Mouse (Mus musculus): ENCODE data around the gene Rubcnl. TPM values are rescaled to one million over a fixed set of nuclear protein-coding genes. Genes with fewer than 3 reads are reported as not detected.

Gene Rubcnl
- total RNA-seq (2012; rRNA removed) (0.04 and 0.13 TPM in 2 replicates), polyA plus RNA-seq (2012; ENCODE audit: insufficient read depth in 1 of 2, insufficient read length in 2 of 2, low read depth in 1 of 2, low replicate concordance in 2 of 2, missing spikeins in 1 of 2) (under 1 TPM in 1 of 2 experiments, not detected in 1; 0.06 TPM)

DNA sequence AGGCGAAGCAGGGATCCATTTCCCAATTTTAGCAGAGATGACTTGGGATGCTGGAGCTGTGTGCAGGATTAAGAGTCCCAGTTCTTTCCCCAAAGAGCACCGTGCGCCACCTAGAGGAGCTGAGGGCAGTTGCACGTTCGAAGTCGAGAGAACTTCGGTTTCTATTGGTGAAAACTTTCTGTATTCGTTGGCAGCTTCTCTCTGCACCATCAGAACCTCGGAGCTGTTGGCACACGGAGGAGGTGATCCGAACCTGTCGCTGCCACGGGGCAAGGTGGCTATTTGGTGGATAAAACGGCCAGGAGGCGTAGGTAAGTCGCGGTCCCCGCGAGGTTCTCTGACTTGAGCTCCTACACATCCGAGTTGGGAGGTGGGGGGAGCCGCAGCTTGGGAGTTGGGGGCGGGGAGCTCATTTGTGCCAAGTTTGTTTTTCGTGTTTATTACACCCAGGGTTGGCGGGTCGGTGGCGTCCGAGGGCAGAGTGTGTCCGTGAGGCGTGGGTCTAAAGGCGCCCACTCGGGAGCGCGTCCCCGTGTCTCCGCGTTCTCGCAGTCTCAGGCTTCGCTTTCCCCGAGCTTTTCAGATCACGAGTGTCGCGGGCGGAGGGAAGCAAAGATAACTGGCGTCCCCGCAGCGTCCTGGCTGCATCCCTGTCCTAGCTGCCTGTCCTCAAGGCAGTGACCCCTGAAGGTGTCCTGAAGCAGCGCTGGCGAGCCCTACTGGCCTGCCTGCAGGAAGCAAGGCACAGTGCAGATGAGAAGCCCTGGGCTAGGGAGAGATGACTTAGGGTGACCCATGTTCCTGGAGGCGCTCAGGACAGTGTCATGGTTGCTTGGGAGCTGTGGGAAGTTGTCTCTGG lies at the start of gene Rubcnl:
TSS of gene Rubcnl (plus strand) at position 172 of the 859 bp plus-strand sequence.
- Histone ChIP-seq H3K27ac (ENCODE audit: control insufficient read depth, low read depth, low read length) (no peak within 1 kb of the TSS), H3K9ac (ENCODE audit: control insufficient read depth, low read depth, low read length, poor library complexity, severe bottlenecking) (peak within 1 kb of the TSS; percentile 32), H3K9me3 (replicated peaks; ENCODE audit: insufficient read depth, low read length) (no peaks in the 10 kb centered on the region), H3K27me3 (ENCODE audit: control insufficient read depth in 1 of 2, insufficient read depth in 2 of 2, low read length in 2 of 2) (no peaks in the 10 kb centered on the region; a peak in 1 of 4 replicates), H3K4me1 (ENCODE audit: control insufficient read depth in 1 of 2, insufficient read depth in 2 of 2, low read length in 2 of 2) (peaks cover 0 to 10% of the 10 kb centered on the region in 2 experiments; a peak in 3 of 4 replicates), H3K36me3 (ENCODE audit: control insufficient read depth in 1 of 2, insufficient read depth in 2 of 2, low read length in 2 of 2) (no peaks in the 10 kb centered on the region; a peak in 1 of 4 replicates), H3K4me3 (ENCODE audit: control insufficient read depth in 1 of 2, insufficient read depth in 1 of 2, low read depth in 2 of 2, low read length in 2 of 2) (peak within 1 kb of the TSS; percentile 64 to 87), H3K79me2 (ENCODE audit: control insufficient read depth, insufficient read depth, low read length, poor library complexity) (no peaks in the 10 kb centered on the region)
- DNase-seq (ENCODE audit: low read depth, low spot score) = peak; percentile 85
- TF ChIP-seq CHD1 (IDR thresholded peaks at IDR 0.05; ENCODE audit: low read depth, low read length) (no peak), MXI1 (IDR thresholded peaks at IDR 0.05; ENCODE audit: low read depth, low read length) (no peak), SMC3 (IDR thresholded peaks at IDR 0.05; ENCODE audit: low read depth, low read length) (peak; percentile 65), RCOR1 (IDR thresholded peaks at IDR 0.05; ENCODE audit: low read depth, low read length) (peak; percentile 38; the same call in 1 of the 2 replicates), SIN3A (IDR thresholded peaks at IDR 0.05; ENCODE audit: low read length) (0 out of 2 replicates have a peak, but pooled peaks have one; percentile 26), KAT2A (conservative IDR thresholded peaks at IDR 0.05; ENCODE audit: low read depth, low read length) (no peak), ELF1 (IDR thresholded peaks at IDR 0.05; ENCODE audit: low read depth, low read length) (0 out of 2 replicates have a peak, but pooled peaks have one; percentile 10), ZMIZ1 (IDR thresholded peaks at IDR 0.05; ENCODE audit: low read depth, low read length) (no peak), BHLHE40 (IDR thresholded peaks at IDR 0.05; ENCODE audit: borderline replicate concordance, low read depth, low read length) (peak; percentile 18; the same call in 1 of the 2 replicates), ETS1 (IDR thresholded peaks at IDR 0.05; ENCODE audit: low read depth, low read length) (no peak), TAL1 (IDR thresholded peaks at IDR 0.05; ENCODE audit: low read length) (no peak), RAD21 (IDR thresholded peaks at IDR 0.05; ENCODE audit: low read depth, low read length) (peak; percentile 74), USF1 (IDR thresholded peaks at IDR 0.05; ENCODE audit: low read depth, low read length) (no peak), USF2 (IDR thresholded peaks at IDR 0.05; ENCODE audit: borderline replicate concordance in 1 of 2, insufficient read depth in 1 of 2, low read depth in 1 of 2, low read length in 2 of 2) (no peak), GATA1 (IDR thresholded peaks at IDR 0.05; ENCODE audit: low read depth, low read length) (no peak), CTCF (IDR thresholded peaks at IDR 0.05 in 2 of 3, conservative IDR thresholded peaks at IDR 0.05 in 1 of 3; ENCODE audit: control insufficient read depth in 1 of 3, insufficient read depth in 1 of 3, low read depth in 2 of 3, low read length in 3 of 3, poor library complexity in 1 of 3, severe bottlenecking in 1 of 3) (peak; percentile 81 to 92 (median 89)), MAZ (IDR thresholded peaks at IDR 0.05; ENCODE audit: low read depth, low read length) (no peak; the same call in 1 of the 2 replicates), GABPA (IDR thresholded peaks at IDR 0.05; ENCODE audit: low read depth, low read length) (no peak), POLR2AphosphoS2 (IDR thresholded peaks at IDR 0.05; ENCODE audit: low read length) (no peak), ZC3H11A (IDR thresholded peaks at IDR 0.05; ENCODE audit: low read depth, low read length) (peak; percentile 45), MYB (IDR thresholded peaks at IDR 0.05; ENCODE audit: low read depth, low read length) (no peak), EP300 (IDR thresholded peaks at IDR 0.05; ENCODE audit: low read depth in 1 of 2, low read length in 2 of 2) (no peak), JUND (IDR thresholded peaks at IDR 0.05; ENCODE audit: low read depth, low read length) (no peak), UBTF (IDR thresholded peaks at IDR 0.05; ENCODE audit: borderline replicate concordance, insufficient read depth, low read depth, low read length) (no peak), E2F4 (IDR thresholded peaks at IDR 0.05; ENCODE audit: borderline replicate concordance, low read depth, low read length) (no peak), MAX (IDR thresholded peaks at IDR 0.05; ENCODE audit: low read length) (no peak)

Measured in MEL (cell line).